Mouse (Mus musculus) neural tube, embryonic 14.5 days (tissue): ENCODE results near the gene Asnsd1. TPM values are rescaled to one million over a fixed set of nuclear protein-coding genes. Genes with fewer than 3 reads are reported as not detected.
"Not testable (repeated sequence)": the region's sequence is repeated elsewhere in the genome, so short reads cannot be mapped to it uniquely, and the experiment has no call there.

Source experiments
- ATAC-seq: fragments of 200-750 bp; cut with Nextera tagmentation; 2 replicates; pipeline ENCODE4 v1.8.0; 2017; ENCODE audit warnings: low read depth, mild to moderate bottlenecking, moderate TSS enrichment, moderate library complexity
- H3K27ac ChIP-seq: fragments of 300-500 bp; sonication (generic); 2 replicates; pipeline ENCODE4 v1.5.1; 2014; ENCODE audit warnings: low read depth, mild to moderate bottlenecking, control low read depth, low read length, moderate library complexity, mixed read lengths
- H3K27me3 ChIP-seq: fragments of 300-500 bp; sonication (generic); 2 replicates; pipeline ENCODE4 v1.6.1; 2014; ENCODE audit warnings: low read length; ENCODE audit not compliant: control insufficient read depth, insufficient read depth
- H3K36me3 ChIP-seq: fragments of 300-500 bp; sonication (generic); 2 replicates; pipeline ENCODE4 v1.6.1; 2014; ENCODE audit warnings: low read length, mixed read lengths; ENCODE audit not compliant: control insufficient read depth, insufficient read depth
- H3K4me1 ChIP-seq: fragments of 300-500 bp; sonication (generic); 2 replicates; pipeline ENCODE4 v1.6.1; 2014; ENCODE audit warnings: low read length; ENCODE audit not compliant: control insufficient read depth, insufficient read depth
- H3K4me2 ChIP-seq: fragments of 300-500 bp; sonication (generic); 2 replicates; pipeline ENCODE4 v1.6.1; 2014; ENCODE audit warnings: mild to moderate bottlenecking, low read depth, low read length, control low read depth
- H3K4me3 ChIP-seq: fragments of 300-500 bp; sonication (generic); 2 replicates; pipeline ENCODE4 v1.5.1; 2014; ENCODE audit warnings: low read depth, low read length, control low read depth, mixed read lengths
- H3K9ac ChIP-seq: fragments of 300-500 bp; sonication (generic); replicated peaks from 2 replicates; pipeline ENCODE4 v1.6.1; 2014; ENCODE audit warnings: low read depth, mild to moderate bottlenecking, control low read depth, low read length, mixed read lengths
- H3K9me3 ChIP-seq: fragments of 300-500 bp; sonication (generic); 2 replicates; pipeline ENCODE4 v1.6.1; 2016; ENCODE audit warnings: low read length; ENCODE audit not compliant: control insufficient read depth
- WGBS: fragments of 180-500 bp; shearing (Covaris S2); extraction: QIAGEN DNeasy Blood & Tissue Kit; methylation state at CpG from one replicate; pipeline ENCODE4 v1.1.7; 2014; 5-methylcytosine and 5-hydroxymethylcytosine counted together
- polyA plus RNA-seq: library from polyadenylated mRNA; unstranded; fragments of >200 nt; fragmentation: Nextera tagmentation; extraction: Ambion mirVana; gene quantifications from 2 replicates; pipeline ENCODE4 v1.2.1, GENCODE M21; 2014

Gene Asnsd1
- 61.0 and 74.7 TPM in 2 replicates for polyA plus RNA-seq

DNA sequence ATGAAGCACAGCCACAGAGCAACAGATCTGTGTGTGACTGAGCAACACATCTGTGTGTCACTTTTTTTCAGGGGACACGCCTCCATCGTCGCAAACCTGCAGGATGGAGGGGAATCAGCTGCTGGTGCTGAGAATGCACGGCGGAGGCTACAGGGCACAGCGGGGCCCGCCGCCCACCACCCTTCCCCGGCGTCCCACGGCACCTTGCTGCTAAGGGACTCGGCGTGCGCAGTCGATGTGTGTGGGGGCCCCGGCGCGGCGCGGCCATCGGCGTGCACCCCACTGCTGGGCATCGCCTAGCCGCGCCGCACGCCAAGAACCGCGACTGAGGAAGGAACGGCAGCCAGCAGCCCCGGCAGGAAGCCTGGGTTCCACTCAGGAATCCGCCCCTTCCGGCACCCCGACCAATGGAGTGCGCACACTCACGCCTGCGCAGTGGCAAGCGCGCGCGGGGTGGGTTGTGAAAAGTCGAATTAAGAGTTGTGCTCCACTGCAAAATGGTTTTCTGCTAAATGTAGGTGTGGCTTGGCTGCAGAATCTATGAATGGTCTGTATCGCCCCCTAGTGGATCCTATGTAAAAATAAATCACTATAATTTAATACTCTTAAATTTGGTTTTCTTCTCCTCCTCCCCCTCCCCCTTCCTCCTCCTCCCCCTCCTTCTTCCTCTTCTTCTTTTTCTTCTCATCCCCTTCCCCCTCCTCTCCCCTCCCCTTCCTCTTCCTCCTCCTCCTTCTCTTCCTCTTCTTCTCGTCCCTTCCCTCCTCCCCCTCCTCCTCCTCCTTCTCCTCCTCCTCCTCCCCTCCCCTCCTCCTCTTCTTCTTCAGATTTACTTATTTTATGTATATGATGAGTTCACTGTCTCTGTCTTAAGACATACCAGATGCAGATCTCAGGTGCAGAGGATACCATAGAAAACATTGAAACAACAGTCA is at the start of gene Asnsd1, which contains the start of the genes Asdurf and Gm28551:
Gene Asnsd1, minus strand, starts transcription at position 426 of the 935 bp plus-strand sequence.
Gene Asdurf, minus strand, starts transcription at position 293 of the 935 bp plus-strand sequence.
Gene Gm28551, minus strand, starts transcription at position 341 of the 935 bp plus-strand sequence.
- Histone ChIP-seq H3K4me3 (peak within 1 kb of the TSS; percentile 94), H3K9ac (peak within 1 kb of the TSS; percentile 85), H3K36me3 (peaks cover 8% of the 10 kb centered on the region; the same call in 1 of the 2 replicates), H3K9me3 (no peaks in the 10 kb centered on the region), H3K4me1 (0 out of 2 replicates have a peak, but pooled peaks cover 5% of the 10 kb centered on the region), H3K27me3 (no peaks in the 10 kb centered on the region), H3K4me2 (peak within 1 kb of the TSS; percentile 42), H3K27ac (peak within 1 kb of the TSS; percentile 94)
- peak; percentile 100 for ATAC-seq
- under 1% methylated on average over 44 of the region's 44 CpGs for WGBS

DNA sequence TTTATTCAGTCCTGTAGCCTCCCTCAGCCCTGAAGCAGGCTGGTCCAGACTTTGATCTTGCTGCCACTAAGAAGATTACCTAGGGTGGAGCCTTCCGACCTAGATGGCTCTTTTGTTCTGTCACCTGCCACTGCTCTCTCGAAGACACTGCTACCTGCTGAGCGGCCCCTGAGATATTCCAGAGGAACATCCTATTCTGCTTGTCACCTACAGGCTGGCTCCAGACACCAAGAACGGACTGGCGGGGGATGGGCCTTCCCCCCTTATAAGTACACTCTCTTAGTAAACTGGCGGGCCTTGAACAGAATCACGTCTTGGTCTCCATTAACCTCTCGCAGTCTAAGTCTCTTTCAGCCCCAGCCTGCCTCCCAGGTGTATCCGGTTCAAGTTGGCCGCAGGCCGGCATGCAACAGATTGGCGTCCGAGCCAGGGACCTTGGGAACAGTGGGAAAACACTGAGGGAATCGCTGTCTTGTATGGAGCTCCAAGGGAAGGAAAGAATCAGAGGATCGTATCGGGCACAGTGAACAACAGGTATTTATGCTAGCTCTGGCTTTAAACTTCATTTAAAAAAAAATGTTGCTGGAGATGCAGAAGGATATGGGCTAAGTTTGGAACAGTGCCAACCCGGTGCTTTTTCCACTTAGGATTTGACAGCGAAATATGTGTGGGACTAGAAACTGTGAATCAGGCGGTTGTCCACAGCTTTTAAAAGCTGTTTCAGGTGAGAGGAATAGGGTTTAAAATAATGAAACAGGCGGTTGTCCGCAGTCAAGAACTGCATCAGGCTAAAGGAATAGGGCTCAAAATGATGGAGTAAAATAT is 41.6 kb upstream of the Asnsd1 start:
- not testable (repeated sequence) for H3K27me3 ChIP-seq, H3K27ac ChIP-seq, ATAC-seq, H3K4me1 ChIP-seq, H3K4me2 ChIP-seq, H3K36me3 ChIP-seq, H3K9me3 ChIP-seq, H3K4me3 ChIP-seq, H3K9ac ChIP-seq
- 39% methylated on average over 21 of the region's 21 CpGs for WGBS

DNA sequence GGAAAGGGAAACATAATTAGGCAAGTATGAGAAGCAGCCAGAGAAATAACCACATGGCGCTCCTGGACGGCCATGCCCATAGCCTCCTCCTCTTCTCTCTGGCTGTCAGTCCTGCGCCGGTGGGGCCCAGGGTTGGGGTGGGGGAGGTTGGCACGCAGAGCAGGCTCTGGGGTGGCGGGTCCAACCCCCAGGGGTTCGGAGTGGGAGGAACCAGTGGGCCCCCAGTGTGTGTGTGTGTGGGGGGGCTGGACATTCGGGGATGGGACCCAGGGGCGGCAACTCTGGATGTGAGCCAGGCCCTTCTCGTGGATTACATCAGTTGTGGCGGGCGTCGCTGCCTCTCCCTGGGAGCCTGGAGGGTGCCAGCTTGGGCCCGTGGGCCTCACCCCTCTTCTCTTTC is 36.2 kb upstream of the Asnsd1 start:
- Histone ChIP-seq H3K4me1 (no peaks in the 10 kb centered on the region), H3K4me2 (no peak overlapping the region), H3K4me3 (no peak overlapping the region), H3K9me3 (no peaks in the 10 kb centered on the region), H3K36me3 (no peaks in the 10 kb centered on the region), H3K27ac (no peak overlapping the region), H3K9ac (no peak overlapping the region), H3K27me3 (no peaks in the 10 kb centered on the region)
- WGBS: 95% methylated on average over 10 of the region's 14 CpGs
- ATAC-seq: peak; percentile 56; the same call in 1 of the 2 replicates

DNA sequence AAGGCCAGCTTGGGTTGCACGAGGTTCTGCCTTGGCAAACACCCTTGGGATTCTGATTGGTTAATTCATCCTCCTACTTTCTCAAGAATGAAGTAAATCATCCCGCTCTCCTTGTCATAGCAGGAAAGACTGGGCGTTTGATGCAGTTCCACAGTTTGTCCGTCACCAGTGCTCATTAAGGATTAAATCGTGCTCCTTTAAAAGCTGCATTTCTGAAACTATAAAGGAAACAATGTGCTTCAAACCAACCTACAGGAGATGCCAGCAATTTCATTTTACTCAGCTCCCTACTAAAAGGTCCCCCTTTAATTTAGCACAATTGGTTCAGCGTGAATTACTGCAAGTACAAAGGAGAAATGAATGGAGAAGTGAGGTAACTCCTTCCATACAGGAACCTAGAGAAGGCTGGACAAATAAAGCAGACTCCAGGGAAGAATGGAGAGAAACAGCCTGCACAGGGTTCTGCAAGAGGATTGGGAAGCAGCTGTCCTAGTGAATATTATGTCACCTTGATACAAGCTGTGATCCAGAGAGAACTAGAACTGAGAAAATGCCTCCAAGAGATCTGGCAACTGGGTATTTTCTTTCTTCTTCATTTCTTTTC is 31.6 kb upstream of the Asnsd1 start:
- H3K27me3 ChIP-seq: no peaks in the 10 kb centered on the region
- H3K4me3 ChIP-seq: no peak overlapping the region
- H3K27ac ChIP-seq: no peak overlapping the region
- H3K4me2 ChIP-seq: no peak overlapping the region
- no peaks in the 10 kb centered on the region for H3K9me3 ChIP-seq
- no peak overlapping the region for H3K9ac ChIP-seq
- no peak for ATAC-seq
- H3K4me1 ChIP-seq: no peaks in the 10 kb centered on the region
- 78% methylated on average over 6 of the region's 6 CpGs for WGBS
- H3K36me3 ChIP-seq: no peaks in the 10 kb centered on the region

DNA sequence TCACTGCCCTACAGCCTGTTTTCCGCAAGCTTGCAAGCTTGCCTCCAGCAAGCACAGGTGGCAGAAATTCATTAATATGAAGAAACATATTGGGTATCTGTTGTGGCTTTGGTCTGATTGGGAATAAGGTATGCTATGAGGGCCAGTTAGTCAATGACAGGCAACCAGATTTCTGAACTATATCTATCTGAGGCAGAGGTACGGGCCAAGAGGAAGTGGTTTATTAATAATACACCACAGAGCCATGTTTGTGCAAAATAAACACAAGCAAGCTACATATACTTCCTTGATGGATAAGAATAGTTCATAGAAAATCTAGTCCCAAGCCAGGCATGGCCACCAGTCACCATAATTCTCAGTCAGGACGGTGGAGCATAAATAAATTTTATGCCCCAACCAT is 25.2 kb upstream of the Asnsd1 start:
- Histone ChIP-seq H3K36me3 (no peaks in the 10 kb centered on the region), H3K4me2 (no peak overlapping the region), H3K27ac (no peak overlapping the region), H3K9me3 (no peaks in the 10 kb centered on the region), H3K27me3 (no peaks in the 10 kb centered on the region), H3K9ac (no peak overlapping the region), H3K4me3 (no peak overlapping the region), H3K4me1 (no peaks in the 10 kb centered on the region)
- 80% methylated on average over 3 of the region's 3 CpGs for WGBS
- ATAC-seq: no peak

DNA sequence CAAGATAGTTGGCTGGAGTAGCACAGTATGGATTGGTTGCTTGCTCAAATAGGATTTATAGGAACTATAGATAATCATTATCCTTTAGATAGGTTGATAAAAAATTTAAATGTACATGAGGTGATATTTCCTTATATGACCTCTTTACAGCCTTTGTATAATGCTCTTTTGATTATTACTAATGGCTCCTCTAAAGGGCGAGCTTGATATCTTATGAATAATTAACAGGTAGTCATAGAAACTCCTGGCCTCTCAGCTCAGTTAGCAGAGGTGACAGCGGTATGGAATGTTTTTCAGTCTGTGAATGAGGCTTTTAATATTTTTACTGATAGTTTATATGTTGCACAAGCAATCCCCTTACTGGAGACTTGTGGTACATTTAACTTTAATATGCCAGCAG is 23.4 kb upstream of the Asnsd1 start:
- not testable (repeated sequence) for H3K9me3 ChIP-seq, H3K36me3 ChIP-seq, H3K4me1 ChIP-seq, H3K27ac ChIP-seq, H3K4me2 ChIP-seq, ATAC-seq, H3K9ac ChIP-seq, H3K4me3 ChIP-seq, H3K27me3 ChIP-seq
- WGBS: 74% methylated on average over 2 of the region's 2 CpGs

DNA sequence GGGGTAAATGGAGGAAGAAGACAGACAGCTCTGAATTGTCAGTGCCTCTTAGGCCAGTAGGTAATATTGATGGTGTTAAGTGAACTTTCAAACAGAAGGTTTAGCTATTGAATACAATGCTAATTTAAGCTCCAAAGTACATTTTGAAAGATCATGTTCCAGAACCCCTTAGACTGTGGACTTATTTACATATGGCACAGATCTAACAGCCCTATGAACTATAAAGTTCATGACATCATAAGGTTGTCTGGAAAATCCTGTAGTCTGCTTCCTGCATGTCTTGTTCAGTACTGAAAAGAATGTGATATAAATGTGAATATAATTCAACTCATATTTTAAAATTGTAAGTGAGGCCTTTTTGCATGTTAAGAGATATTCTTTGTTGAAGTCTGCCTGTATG is 6.4 kb upstream of the Asnsd1 start:
- H3K9ac ChIP-seq: no peak overlapping the region
- H3K9me3 ChIP-seq: no peaks in the 10 kb centered on the region
- no peaks in the 10 kb centered on the region for H3K27me3 ChIP-seq
- no peaks in the 10 kb centered on the region for H3K36me3 ChIP-seq
- no peak overlapping the region for H3K4me3 ChIP-seq
- no peak overlapping the region for H3K4me2 ChIP-seq
- ATAC-seq: no peak
- H3K4me1 ChIP-seq: no peaks in the 10 kb centered on the region
- H3K27ac ChIP-seq: no peak overlapping the region

DNA sequence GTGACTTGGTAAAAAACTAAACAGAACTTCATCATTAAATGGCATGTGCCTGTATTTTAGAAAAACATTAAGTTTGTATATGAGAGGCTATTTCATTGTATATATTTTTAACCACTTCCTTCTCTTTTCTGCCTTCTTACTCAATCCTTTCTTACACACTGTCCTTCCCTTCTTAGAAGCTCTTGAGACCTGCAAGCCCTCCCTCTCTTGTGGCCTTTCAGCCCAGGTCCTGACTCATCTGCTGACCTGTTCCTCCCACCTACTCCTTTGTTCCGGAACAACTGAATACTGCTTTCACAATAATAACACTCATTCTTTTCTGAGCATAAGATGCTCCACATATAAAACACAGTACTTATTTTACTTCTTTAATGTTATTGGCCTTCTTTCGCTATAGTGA is 11.5 kb downstream of the Asnsd1 start:
- Histone ChIP-seq H3K9me3 (no peaks in the 10 kb centered on the region), H3K4me3 (no peak overlapping the region), H3K4me2 (no peak overlapping the region), H3K27me3 (no peaks in the 10 kb centered on the region), H3K27ac (no peak overlapping the region), H3K9ac (no peak overlapping the region), H3K36me3 (peaks cover 15% of the 10 kb centered on the region; the same call in 1 of the 2 replicates), H3K4me1 (no peaks in the 10 kb centered on the region)
- no peak for ATAC-seq
- WGBS: 96% methylated on average over 2 of the region's 2 CpGs
